Mouse (Mus musculus) urinary bladder, postnatal 4 days (tissue): Measurements from ENCODE around the gene Gpsm3.
"Not testable (repeated sequence)": the region's sequence is repeated elsewhere in the genome, so short reads cannot be mapped to it uniquely, and the experiment has no call there.

Experiments used
- DNase-seq, 2 experiments: peaks; one replicate each; pipeline ENCODE4 v3.0.0; 2021 to 2022; ENCODE audit warnings: low spot score in 2 of 2

Gpsm3 gene

DNA sequence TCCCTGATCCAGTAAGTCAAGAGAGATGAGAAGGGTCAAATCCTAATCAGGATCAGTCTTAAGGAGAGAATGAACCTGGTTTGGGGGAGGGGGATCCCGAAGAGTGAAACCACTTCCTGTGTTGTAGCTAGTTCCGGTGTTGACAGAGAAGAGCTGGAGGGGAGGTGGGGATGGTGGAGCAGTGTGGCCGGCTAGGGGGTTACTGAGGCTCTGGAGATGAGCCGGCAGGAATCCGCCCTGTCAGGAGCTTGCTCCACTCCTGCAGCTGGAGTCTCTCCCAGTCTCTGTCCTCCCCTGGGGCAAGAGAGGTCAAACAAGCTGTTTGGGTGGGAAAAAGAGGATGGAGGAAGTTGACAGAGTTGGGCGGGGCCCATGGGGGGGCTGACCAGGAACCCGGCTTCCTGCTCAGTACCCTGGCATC lies at the start of gene Gpsm3:
Gene Gpsm3 (plus strand): TSS at position 126 of the 421 bp plus-strand sequence.
- peak in 1 of 2 experiments; percentile 71 for DNase-seq

DNA sequence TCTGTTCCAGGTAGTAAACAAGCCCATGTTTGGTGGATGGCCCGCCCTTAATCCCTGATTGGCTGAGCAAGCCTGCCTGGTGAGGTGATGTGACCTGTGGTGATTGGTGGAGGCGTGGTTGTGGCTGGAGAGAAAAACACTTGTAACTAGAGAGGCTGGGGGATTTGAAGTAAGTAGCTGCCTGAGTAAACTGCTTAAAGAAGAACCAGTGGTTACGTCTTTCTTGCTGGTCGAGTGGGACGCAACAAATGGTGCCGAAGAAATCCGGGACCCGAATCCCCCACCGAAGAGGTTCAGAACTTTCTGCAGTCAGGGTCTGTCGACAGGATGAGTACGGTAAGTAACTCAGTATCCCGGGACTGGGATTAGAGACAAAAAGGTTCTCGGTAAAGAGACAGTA lies 46.0 kb upstream of the Gpsm3 start:
- DNase-seq, result not testable (repeated sequence)

DNA sequence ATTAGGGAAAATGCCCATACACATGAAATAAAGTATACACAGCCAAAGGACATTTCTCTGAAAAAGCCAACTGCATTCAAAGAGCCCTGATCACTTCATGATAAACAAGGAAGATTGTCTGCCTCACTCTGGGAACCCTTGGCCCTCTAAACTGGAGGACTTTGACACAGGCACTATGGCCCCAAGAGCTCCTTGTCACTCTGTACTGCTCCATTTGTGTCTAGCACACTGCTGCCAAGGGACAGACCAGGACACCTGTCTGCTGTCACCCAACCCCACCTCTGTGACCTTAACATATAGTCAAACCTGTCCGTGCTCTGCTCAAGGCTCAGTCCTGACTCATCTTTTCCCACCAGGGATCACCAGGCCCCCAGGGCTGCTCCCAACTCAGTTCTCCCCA lies 42.8 kb upstream of the Gpsm3 start:
- DNase-seq, result no peak

DNA sequence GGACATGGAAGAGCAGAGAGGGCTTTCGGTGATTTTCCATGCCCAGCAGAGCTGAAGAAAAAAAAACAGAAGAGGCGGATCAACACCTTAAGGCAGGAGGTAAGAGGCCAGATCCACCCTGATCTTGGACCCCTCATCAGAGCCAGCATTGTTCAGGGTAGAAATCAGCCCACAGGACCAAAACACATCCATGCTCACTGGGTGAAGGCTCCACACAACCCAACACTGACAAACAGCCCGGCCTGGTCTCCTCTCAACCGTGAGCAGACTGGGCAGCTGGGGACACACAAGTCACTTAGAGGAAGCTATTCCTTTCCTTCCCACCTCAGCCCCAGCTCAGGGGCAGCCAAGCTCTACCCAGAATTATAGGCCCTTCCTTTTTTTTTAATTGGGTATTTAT lies 42.0 kb upstream of the Gpsm3 start:
- no peak for DNase-seq

DNA sequence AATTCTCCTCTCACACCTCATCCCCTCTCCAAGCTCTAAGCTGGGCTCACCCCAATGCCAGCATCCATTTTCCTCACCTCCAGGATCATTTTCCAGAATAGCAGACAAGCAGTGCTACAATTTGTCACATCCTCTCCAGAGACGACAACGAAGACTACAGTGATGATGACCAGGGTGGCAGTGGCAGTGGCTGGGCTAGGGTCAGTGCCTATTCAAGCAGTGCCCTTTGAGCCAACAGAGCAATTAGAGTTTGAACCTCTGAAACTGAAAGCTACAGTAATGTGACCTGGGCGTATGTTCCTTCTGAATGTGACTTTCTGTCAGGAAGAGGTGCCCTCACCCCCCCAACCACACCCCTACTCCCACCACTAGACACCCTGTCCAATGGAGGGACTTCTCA lies 40.5 kb upstream of the Gpsm3 start:
- peak in 1 of 2 experiments; percentile 45 for DNase-seq

DNA sequence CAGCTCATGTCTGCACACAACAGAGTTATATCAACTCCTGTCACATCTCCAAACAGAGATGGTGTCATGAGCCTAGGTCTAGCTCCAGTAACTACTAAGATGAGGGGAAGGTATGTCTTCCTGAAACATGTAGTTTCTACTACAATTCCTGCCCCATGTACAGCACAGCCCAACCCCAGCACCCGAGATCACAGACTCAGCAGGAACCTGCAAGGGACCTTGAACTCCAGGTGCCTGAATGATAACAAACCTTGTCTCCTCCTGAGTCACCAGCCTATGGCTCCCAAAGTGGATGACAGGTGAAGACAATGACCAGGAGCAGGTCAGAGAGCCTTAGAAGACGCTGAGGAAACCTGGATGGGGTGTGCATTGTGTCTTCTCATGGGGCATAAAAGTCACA lies 39.8 kb upstream of the Gpsm3 start:
- DNase-seq, result peak in 1 of 2 experiments; percentile 34

DNA sequence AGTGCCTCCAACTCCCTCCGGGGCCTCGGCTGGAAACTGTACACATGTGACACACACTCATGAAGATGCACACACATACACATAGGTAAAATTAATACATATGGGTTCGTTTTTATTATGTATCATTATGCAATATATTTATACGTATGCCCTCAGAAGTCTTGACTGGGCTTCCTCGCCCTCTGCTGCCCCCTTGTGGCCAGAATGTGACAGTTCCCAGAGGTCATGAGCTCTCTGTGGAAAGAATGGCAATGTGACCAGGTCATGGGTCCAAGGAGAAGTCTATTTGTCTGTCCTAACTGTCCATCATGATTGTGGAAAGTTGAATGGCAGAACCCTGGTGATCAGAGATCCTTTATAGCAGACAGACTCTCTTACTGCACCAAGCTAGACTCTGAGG lies 34.1 kb upstream of the Gpsm3 start:
- DNase-seq, result peak; percentile 61 to 85

DNA sequence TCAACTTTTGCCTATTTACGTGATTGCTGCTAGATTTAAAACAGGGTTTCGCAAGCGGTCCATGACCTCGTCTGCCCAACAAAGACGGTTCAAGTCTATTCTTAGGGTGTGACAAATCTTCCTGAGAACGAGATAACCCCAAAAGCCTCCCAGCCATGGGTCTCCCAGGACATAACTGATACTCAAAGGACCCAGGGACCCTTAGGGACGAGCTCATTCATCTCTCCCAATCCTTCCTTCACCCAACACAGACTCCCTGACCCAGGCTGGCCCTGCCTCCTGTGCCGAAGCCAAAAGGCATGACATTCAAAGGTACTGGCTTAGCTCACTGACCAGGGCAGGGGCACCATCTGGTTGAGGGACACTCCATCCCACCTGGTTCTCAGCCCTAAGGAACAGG lies 33.2 kb upstream of the Gpsm3 start:
- no peak for DNase-seq

DNA sequence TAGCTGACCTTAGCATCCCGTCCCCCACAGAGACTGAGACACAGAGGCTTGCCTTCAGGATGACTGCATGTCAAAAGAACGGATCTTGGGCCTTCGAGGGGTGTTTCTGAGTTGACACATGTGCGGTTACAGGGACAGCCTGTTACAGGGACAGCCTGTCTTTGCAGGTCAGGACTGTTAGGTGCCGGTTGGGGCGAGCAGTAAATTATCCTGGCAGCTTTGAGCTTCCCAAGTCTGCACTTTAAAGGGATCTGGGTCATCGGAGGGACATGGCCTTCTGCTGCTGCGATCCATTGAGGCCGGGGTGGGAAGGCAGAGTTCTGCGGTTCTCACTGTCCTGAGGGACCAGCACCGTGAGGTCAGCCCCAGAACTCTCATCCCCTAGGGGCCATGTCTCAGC lies 32.2 kb upstream of the Gpsm3 start:
- no peak for DNase-seq

DNA sequence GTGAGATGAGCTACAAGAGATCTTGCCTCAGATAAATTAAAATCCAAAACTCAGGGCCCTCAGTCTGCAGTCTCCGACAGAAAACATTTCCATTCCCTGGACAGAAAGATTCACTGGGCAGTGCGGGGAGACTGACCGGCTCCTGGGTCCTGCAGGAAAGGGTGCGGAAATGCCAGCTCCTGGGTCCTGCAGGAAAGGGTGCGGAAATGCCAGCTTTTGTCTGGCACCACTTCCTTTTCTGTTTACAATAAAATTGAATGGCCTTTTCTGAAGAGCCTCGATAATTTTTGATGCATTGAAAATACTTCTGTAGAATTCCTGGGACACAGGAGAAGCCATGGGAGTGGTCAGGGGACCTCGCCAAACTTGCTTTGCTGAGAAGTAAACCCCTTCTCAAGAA lies 30.5 kb upstream of the Gpsm3 start:
- DNase-seq, result no peak

DNA sequence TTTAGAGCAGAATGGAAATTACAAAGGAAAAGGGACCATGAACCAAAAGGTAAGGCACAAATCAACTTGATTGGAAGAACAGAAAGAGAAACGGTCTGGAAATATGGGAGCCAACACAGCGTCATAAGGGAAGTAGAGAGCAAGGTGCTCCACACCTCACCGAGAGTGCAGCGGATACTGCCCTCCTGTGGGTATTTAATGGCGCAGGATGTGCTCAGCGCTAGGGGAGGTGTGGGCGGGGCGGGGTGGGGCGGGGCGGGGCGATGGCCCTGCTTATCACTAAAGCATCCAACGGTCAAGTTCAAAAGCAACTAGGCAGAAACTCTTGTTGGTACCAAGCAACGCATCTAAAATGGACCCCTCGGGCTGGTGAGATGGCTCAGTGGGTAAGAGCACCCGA lies 29.7 kb upstream of the Gpsm3 start:
- DNase-seq, result no peak

DNA sequence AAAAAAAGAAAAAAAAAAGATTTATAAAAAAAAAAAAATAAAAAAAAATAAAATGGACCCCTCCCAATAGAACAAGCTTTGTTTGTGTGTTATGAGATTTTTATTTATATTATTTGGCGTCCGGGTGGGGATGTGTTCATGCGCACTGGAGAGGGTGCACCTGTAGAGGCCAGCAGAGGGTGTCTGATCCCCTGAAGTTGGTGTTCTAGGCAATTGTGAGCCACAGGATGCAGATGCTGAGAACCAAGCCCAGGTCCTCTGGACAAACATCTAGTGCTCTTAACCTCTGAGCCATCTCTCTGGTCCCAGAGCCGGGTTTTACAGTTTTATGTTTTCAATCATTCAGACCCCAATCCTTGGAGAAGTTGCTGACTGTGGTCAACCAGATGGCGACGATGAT lies 29.2 kb upstream of the Gpsm3 start:
- no peak for DNase-seq

DNA sequence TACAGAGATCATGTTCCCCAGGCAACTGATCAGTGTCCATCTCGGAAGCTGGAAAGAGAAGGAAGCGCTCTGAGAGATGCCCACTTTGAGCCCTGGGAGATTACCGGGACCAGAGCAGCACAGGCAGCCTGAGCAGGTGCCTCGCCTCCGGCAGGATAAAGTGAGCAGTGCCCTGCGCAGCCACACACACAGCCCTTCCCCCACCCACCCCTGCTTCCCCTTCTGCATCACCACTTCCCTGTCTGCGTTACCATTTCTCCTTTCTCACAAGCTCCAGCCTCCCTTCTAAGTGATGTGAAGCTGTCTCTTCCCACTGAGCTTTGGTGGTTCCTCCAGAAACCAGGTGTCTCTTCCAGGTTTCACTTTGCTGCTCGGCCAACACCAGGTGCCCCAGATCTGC lies 28.4 kb upstream of the Gpsm3 start:
- DNase-seq, result no peak

DNA sequence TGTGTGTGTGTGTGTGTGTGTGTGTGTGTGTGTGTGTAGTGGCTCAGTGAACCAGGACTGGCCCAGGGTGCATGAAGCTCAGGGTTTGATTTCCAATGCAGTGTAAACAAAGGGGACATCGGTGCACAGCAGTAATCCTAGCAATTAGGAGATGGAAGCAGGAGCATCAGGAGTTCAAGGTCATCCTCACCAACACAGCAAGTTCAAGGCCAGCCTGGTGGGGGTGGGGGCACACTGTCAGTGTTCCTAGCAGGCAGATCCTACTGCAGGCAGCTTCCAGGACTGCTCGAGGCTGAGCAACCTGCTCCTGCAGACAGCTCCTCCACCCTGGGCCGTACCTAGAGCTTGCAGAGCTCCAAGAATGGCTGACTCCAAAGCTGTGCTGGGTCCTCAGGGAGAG lies 27.0 kb upstream of the Gpsm3 start:
- no peak for DNase-seq

DNA sequence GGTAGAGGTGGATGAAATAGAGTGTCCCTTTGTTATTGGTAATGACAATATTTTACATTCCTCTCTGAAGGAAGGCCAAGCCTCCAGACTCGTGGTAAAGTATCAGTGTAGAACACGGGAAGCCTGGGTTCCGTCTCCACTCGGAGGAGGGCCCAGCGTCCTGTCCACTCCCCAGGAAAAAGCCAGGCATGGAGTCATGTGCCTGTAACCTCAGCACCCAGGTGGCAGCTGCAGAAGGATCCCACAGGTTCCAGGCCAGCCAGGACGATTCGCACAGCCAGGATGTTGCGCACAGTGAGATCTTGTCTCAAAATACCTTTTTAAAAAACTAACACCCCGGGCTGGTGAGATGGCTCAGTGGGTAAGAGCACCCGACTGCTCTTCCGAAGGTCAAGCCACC lies 26.3 kb upstream of the Gpsm3 start:
- DNase-seq, result no peak

DNA sequence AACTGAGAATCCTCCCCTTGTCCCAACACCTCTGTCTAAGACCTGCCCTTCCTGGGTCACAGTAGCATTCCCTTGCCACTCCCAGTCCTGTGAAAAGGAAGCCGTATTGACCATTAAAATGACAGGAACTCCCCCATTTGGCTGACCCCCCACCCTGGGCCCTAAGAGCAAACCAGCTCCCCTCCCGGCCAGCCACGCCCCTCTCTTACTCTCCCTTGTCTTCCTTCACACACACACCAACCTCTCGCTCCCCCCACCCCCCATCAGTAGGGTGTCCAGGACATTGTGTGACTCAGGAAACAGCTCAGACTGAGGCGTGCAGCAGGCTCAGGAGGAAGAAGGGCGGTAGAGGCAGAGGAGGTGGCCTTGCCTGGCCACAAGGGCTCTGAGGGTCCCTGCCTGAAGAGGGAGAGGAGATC lies 25.6 kb upstream of the Gpsm3 start, which contains the start of gene Notch4:
Gene Notch4 (plus strand): TSS at position 266 of the 419 bp plus-strand sequence.
- DNase-seq, result no peak

DNA sequence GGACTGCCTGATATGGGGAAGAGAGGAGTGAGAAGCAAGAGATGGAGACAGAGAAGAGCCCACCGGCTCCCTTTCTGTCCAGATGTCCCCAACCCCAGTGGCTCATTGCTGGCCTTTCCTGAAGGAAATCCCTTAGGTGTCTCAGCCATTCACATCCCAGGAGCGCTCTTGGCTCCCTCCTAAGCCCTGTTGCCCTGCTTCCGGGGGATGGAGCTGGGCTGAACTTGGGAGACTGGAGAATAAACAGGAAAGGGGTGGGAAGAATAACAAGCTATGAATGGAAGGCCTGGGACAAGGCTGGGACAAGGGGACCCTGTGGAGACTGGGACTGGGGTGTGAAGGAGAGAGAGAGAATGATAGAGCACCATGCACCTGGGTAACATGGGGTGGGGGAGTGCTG lies 24.8 kb upstream of the Gpsm3 start:
- no peak for DNase-seq

DNA sequence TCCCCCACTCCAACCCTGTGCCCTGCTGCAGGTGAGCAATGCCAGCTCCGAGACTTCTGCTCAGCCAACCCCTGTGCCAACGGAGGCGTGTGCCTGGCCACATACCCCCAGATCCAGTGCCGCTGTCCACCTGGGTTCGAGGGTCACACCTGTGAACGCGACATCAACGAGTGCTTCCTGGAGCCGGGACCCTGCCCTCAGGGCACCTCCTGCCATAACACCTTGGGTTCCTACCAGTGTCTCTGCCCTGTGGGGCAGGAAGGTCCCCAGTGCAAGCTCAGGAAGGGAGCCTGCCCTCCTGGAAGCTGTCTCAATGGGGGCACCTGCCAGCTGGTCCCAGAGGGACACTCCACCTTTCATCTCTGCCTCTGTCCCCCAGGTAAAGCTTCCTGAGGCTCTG lies 22.3 kb upstream of the Gpsm3 start:
- no peak for DNase-seq

DNA sequence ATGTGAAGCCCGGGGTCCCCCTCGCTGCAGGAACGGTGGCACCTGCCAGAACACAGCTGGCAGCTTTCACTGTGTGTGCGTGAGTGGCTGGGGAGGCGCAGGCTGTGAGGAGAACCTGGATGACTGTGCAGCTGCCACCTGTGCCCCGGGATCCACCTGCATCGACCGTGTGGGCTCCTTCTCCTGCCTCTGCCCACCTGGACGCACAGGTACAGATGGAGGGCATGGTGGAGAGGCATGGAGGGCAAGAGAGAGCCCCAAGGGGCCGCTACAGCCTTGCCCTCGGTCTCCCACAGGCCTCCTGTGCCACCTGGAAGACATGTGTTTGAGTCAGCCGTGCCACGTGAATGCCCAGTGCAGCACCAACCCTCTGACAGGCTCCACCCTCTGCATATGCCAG lies 21.2 kb upstream of the Gpsm3 start:
- no peak for DNase-seq

DNA sequence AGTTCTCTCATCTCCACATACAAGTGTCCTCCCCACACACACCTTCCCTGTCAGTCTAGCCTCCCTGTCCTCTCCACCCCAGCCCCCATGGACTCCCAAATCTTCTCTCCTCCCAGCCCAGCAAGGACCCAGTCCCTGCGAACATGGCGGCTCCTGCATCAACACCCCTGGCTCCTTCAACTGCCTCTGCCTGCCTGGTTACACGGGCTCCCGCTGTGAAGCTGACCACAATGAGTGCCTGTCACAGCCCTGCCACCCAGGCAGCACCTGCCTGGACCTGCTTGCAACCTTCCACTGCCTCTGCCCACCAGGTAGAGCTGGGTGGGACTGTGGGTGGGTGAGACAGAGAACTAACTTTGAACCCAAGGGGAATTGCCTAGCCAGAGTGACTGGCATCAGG lies 19.7 kb upstream of the Gpsm3 start:
- DNase-seq, result no peak

DNA sequence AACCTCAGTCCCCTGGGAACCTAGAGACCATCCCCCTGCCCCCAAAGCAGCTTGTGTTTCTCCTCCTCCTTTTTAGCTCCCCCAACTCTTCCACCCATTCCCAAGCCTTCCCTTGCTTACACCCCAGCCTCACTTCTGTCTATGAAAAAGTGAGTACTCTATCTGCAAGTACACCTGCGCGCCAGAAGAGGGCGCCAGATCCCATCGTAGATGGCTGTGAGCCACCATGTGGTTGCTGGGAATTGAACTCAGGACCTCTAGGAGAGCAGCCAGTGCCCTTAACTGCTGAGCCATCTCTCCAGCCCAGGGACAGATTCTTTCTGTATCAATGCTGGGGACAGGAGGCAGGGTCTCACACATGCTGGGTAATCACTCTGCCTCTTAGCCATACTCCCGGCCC lies 17.7 kb upstream of the Gpsm3 start:
- no peak for DNase-seq

DNA sequence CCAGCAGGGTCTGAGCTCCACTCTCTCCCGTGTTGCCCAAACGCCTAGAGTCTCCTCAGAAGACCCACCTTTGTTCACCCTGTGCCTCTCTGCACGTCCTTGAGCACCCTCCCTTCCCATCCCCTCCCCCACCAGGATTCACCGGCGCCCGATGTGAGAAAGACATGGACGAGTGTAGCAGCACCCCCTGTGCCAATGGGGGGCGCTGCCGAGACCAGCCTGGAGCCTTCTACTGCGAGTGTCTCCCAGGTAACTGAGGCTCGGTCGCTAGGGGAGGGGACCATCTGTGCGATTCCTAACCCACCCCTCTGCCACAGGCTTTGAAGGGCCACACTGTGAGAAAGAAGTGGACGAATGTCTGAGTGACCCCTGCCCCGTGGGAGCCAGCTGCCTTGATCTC lies 17.2 kb upstream of the Gpsm3 start:
- DNase-seq, result no peak

DNA sequence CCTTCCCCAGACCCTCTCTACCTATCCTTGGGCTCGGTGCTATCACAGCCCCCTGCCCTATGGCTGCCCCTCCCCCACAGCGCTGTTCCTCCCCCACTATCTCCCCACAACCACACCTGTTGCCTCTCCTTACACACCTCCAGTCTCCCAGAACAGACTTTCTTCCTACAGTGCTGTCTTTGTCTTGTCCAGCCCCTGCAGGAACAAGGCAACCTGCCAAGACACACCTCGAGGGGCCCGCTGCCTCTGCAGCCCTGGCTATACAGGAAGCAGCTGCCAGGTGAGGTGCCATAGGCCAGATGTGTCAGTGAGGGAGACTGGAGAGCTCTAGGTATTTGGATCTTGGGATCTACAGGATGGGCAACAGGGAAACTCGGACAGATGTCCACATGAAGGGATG lies 13.0 kb upstream of the Gpsm3 start:
- no peak for DNase-seq

DNA sequence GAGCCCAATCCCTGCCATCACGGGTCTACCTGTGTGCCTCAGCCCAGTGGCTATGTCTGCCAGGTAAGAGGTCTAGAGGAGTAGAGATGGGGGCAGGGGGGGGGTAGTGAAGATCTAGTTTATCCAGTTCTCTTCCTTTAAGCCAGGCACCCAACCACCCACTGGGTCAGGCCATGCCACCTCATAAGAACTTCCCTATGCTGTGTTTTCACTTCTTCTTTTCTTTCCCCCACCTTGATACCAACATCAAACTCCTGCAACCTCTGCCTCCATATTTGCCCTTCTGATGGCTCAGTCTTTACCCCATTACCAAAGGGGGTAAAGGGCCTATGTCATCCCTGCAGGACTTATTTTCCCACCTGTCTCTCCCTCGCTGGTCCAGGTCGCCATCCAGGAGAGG lies 11.5 kb upstream of the Gpsm3 start:
- DNase-seq, result no peak

DNA sequence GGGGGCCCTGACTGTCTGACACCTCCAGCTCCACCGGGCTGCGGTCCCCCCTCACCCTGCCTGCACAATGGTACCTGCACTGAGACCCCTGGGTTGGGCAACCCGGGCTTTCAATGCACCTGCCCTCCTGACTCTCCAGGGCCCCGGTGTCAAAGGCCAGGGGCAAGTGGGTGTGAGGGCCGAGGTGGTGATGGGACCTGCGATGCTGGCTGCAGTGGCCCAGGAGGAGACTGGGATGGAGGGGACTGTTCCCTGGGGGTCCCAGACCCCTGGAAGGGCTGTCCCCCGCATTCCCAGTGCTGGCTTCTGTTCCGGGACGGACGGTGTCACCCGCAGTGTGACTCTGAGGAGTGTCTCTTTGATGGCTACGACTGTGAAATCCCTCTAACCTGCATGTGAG lies 7.1 kb upstream of the Gpsm3 start:
- no peak for DNase-seq
